Mouse (Mus musculus) liver, embryonic 11.5 days (tissue): ENCODE measurements around the gene Efcab11. TPM values are rescaled to one million over a fixed set of nuclear protein-coding genes. Genes with fewer than 3 reads are reported as not detected.

Experiments
- ATAC-seq: fragments of 200-750 bp; cut with Nextera tagmentation; replicated peaks from 2 replicates; pipeline ENCODE4 v1.8.0; 2017; ENCODE audit warnings: moderate number of reproducible peaks, mild to moderate bottlenecking, moderate TSS enrichment, moderate library complexity; ENCODE audit not compliant: low FRiP score
- DNase-seq: peaks from one replicate; pipeline ENCODE4 v3.0.0-alpha.2; 2017; ENCODE audit warnings: low spot score
- H3K27ac ChIP-seq: fragments of 300-500 bp; sonication (generic); 2 replicates; pipeline ENCODE4 v1.5.1; 2014; ENCODE audit warnings: mild to moderate bottlenecking, low read depth, low read length, control low read depth
- H3K27me3 ChIP-seq: fragments of 300-500 bp; sonication (generic); replicated peaks from 2 replicates; pipeline ENCODE4 v1.6.1; 2014; ENCODE audit warnings: low read length, mixed read lengths; ENCODE audit not compliant: control insufficient read depth, insufficient read depth
- H3K36me3 ChIP-seq: fragments of 300-500 bp; sonication (generic); 2 replicates; pipeline ENCODE4 v1.6.1; 2014; ENCODE audit warnings: mild to moderate bottlenecking, low read length, moderate library complexity, mixed read lengths; ENCODE audit not compliant: control insufficient read depth, insufficient read depth
- H3K4me1 ChIP-seq: fragments of 300-500 bp; sonication (generic); replicated peaks from 2 replicates; pipeline ENCODE4 v1.6.1; 2014; ENCODE audit warnings: low read length, mixed read lengths; ENCODE audit not compliant: control insufficient read depth, insufficient read depth
- H3K4me2 ChIP-seq: fragments of 300-500 bp; sonication (generic); 2 replicates; pipeline ENCODE4 v1.6.1; 2014; ENCODE audit warnings: mild to moderate bottlenecking, control low read depth, moderate library complexity
- H3K4me3 ChIP-seq: fragments of 300-500 bp; sonication (generic); 2 replicates; pipeline ENCODE4 v1.5.1; 2014; ENCODE audit warnings: low read depth, low read length, control low read depth
- H3K9ac ChIP-seq: fragments of 300-500 bp; sonication (generic); 2 replicates; pipeline ENCODE4 v1.6.1; 2014; ENCODE audit warnings: low read depth, low read length, control low read depth
- H3K9me3 ChIP-seq: fragments of 300-500 bp; sonication (generic); 2 replicates; pipeline ENCODE4 v1.6.1; 2016; ENCODE audit warnings: low read length, inconsistent platforms, mixed read lengths; ENCODE audit not compliant: control insufficient read depth
- WGBS: fragments of 180-500 bp; shearing (Covaris S2); extraction: QIAGEN DNeasy Blood & Tissue Kit; methylation state at CpG from one replicate; pipeline ENCODE4 v1.1.7; 2014; 5-methylcytosine and 5-hydroxymethylcytosine counted together
- polyA plus RNA-seq: library from polyadenylated mRNA; unstranded; fragments of >200 nt; fragmentation: Nextera tagmentation; extraction: Ambion mirVana; gene quantifications from 2 replicates; pipeline ENCODE4 v1.2.1, GENCODE M21; 2014

The Efcab11 gene
- polyA plus RNA-seq, 1 experiment from 2014 or later: 8.9 TPM

DNA sequence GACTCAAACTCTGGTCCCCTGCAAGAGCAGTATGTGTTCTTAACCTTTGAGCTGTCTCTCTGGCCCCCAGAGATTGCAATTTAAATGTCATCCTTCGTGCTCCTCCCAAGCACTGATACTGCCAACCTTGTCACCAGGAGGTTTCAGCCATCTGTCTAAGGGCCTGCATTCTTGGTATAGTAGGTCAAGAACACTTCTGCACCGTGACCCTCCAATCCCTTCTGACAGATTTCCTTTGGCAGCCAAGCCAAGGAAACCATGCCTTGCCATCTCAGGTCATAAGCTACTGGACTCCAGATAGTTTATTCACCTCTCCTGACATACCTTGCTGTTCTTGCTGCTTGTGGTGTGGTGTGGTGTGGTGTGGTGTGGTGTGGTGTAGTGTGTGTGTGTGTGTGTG is 235.5 kb downstream of the Efcab11 start:
- H3K9me3 ChIP-seq: peaks cover 10% of the 10 kb centered on the region; the same call in 1 of the 2 replicates
- H3K4me1 ChIP-seq: no peaks in the 10 kb centered on the region
- H3K36me3 ChIP-seq: no peaks in the 10 kb centered on the region
- H3K27ac ChIP-seq: no peak overlapping the region
- no peak overlapping the region for H3K9ac ChIP-seq
- ATAC-seq (no peak), DNase-seq (no peak)
- H3K4me2 ChIP-seq: no peak overlapping the region
- no peaks in the 10 kb centered on the region for H3K27me3 ChIP-seq
- 84% methylated on average over 2 of the region's 2 CpGs for WGBS
- H3K4me3 ChIP-seq: no peak overlapping the region

DNA sequence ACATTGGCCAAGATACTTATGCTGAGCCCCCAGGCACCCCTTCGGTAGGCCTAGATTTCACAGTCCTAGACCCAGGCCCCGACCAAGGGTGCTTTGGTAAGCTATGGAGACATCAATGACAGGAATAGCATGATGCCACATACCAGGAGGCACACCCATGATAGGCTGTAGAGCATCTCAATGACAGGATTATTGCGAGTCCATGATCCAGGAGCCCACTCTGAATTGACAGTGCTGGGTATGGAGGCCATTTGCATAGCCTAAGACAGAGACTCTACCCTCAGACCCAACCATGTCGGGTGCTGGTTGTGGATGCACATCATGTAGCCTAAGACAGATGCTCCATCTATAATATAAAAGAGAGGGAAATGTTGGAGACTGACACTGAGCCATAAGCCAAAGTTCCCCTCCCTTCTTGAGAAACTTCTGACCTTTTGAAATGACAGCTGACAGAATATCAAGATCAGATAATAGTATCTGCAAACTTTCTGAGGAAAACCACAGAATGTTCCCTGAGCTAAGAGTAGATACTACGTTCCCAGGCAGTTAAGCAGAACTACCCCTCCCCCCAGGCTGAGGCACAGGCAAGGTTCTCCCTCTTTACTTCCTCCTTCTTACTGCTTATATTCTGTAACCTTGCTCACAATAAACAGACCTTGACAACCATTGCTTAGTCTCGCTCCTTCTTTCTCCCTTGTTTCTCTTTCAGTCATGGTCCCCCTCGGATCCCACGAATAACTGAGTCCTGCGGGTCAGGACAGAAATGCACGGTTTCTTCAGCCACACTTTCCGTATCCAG is 237.5 kb downstream of the Efcab11 start:
- no peak overlapping the region for H3K27ac ChIP-seq
- no peaks in the 10 kb centered on the region for H3K4me1 ChIP-seq
- no peak overlapping the region for H3K4me2 ChIP-seq
- peaks cover 22% of the 10 kb centered on the region; the same call in 1 of the 2 replicates for H3K9me3 ChIP-seq
- H3K27me3 ChIP-seq: no peaks in the 10 kb centered on the region
- no peak for ATAC-seq
- H3K4me3 ChIP-seq: no peak overlapping the region
- WGBS: 75% methylated on average over 11 of the region's 11 CpGs
- H3K9ac ChIP-seq: no peak overlapping the region
- DNase-seq: peak; percentile 26
- no peaks in the 10 kb centered on the region for H3K36me3 ChIP-seq

DNA sequence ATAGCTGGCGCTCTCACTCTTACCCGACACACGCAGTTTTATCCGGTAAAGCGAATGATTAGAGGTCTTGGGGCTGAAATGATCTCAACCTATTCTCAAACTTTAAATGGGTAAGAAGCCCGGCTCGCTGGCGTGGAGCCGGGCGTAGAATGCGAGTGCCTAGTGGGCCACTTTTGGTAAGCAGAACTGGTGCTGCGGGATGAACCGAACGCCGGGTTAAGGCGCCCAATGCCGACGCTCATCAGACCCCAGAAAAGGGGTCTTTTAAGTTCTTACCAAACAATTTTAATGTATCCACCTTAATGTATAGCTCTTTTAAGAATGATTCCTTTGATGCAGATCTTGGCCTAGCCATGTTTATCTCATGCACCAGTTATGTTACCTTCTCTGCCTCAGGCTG is 238.8 kb downstream of the Efcab11 start:
- no peak overlapping the region for H3K4me2 ChIP-seq
- H3K27ac ChIP-seq: no peak overlapping the region
- ATAC-seq: peak; percentile 67
- H3K4me1 ChIP-seq: no peaks in the 10 kb centered on the region; the same call in 1 of the 2 replicates
- DNase-seq: no peak
- peaks cover 22% of the 10 kb centered on the region; the same call in 1 of the 2 replicates for H3K9me3 ChIP-seq
- WGBS: 91% methylated on average over 18 of the region's 18 CpGs
- no peak overlapping the region for H3K4me3 ChIP-seq
- no peaks in the 10 kb centered on the region for H3K36me3 ChIP-seq
- H3K9ac ChIP-seq: no peak overlapping the region
- no peaks in the 10 kb centered on the region for H3K27me3 ChIP-seq

GRCm38 (mm10) chr12:99644966-99645365 is 239.3 kb downstream of the Efcab11 start:
- Histone ChIP-seq H3K4me3 (no peak overlapping the region), H3K27ac (no peak overlapping the region), H3K36me3 (no peaks in the 10 kb centered on the region), H3K27me3 (no peaks in the 10 kb centered on the region), H3K4me2 (no peak overlapping the region), H3K9me3 (peaks cover 22% of the 10 kb centered on the region; the same call in 1 of the 2 replicates), H3K4me1 (no peaks in the 10 kb centered on the region; the same call in 1 of the 2 replicates), H3K9ac (no peak overlapping the region)
- WGBS: 95% methylated on average over 37 of the region's 37 CpGs
- DNase-seq (no peak), ATAC-seq (peak; percentile 99)

Other genes with a start within 250 kb of the Efcab11 start
- 64.8 and 72.6 TPM in 2 replicates for gene Tdp1, start 78 bp upstream of the Efcab11 start, polyA plus RNA-seq
- gene Kcnk13, start 80.1 kb upstream of the Efcab11 start, polyA plus RNA-seq: 0.37 and 0.78 TPM in 2 replicates
- gene Psmc1, start 225.7 kb upstream of the Efcab11 start, polyA plus RNA-seq: 324 and 347 TPM in 2 replicates